20 mouse cellular contexts compared by ENCODE assay signal in the genomic region with DNA sequence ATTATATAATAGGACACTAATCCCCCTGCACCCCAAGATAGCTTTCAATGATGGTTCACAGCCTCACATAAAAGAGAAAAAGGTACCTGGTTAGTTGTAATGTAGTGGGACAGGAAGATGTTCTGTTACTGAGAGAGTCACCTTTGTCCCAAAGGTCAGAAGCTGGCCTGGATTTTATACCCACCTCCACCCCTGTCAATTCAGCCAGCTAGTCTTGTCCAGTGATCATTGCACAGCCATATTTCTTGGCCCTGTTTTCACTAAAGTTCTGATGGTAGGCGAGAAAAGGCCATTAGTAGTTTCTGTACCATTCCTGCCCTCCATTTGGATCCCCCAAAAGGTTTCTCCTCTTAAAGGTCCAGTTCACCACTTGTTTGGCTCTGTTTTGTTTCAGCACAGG. TPM values are rescaled to one million over a fixed set of nuclear protein-coding genes. Genes with fewer than 3 reads are reported as not detected.
DNase-seq lines count a peak whose midpoint lies in the region; ATAC-seq and TF ChIP-seq lines count a peak whose summit lies in the region.
"Had no signal": no experiment of that assay in that cellular context is flagged by ENCODE, and none has a peak within 500 bp of the region (broad histone marks: within the 10 kb centered on the region; RNA-seq: fewer than 3 reads in every experiment).

No protein-coding gene starts in this region.

- no peak overlapping the region for H3K9ac ChIP-seq in embryonic facial prominence, embryonic 13.5 days
- no peak overlapping the region for H3K9ac ChIP-seq in lung, embryonic 16.5 days (ENCODE audit: low read length)
- H3K9ac ChIP-seq in neural tube, embryonic 15.5 days (replicated peaks): no peak overlapping the region
- H3K9ac ChIP-seq: midbrain, embryonic 13.5 days had no signal

- TF ChIP-seq POLR2A in kidney, adult 2 months (IDR thresholded peaks at IDR 0.05; ENCODE audit: low read depth, low read length): no peak
- TF ChIP-seq POLR2A in lung, adult 2 months (IDR thresholded peaks at IDR 0.05; ENCODE audit: borderline replicate concordance, extremely low read depth, low read depth, low read length): no peak

- H3K4me3 ChIP-seq in embryonic facial prominence, embryonic 13.5 days: no peak overlapping the region
- H3K4me3 ChIP-seq in embryonic facial prominence, embryonic 10.5 days: no peak overlapping the region
- H3K4me3 ChIP-seq in kidney, adult 2 months (ENCODE audit: insufficient read depth, low read depth, low read length): no peak overlapping the region
- no peak overlapping the region for H3K4me3 ChIP-seq in lung, embryonic 16.5 days (ENCODE audit: low read length)
- no peak overlapping the region for H3K4me3 ChIP-seq in lung, adult 2 months (replicated peaks; ENCODE audit: extremely low read depth, low read depth, low read length)
- no peak overlapping the region for H3K4me3 ChIP-seq in neural tube, embryonic 15.5 days (replicated peaks)

- no peak for DNase-seq in embryonic facial prominence, embryonic 10.5 days (ENCODE audit: low spot score)
- DNase-seq in kidney, adult 2 months: peak; percentile 57
- no peak for DNase-seq in kidney, postnatal 4 days
- no peak for DNase-seq in lung, adult 2 months
- DNase-seq: adrenal gland, adult 8-10 months; cerebellum, adult 9-11 months; gastrocnemius, postnatal 36 days; heart, postnatal 36 days; kidney, adult 11 months; kidney, postnatal 36 days; layer of hippocampus, adult 9-11 months; lung, adult 18-20 months; thymus, postnatal 25 days had no signal

- 55% methylated on average over 1 of the region's 1 CpGs for WGBS in embryonic facial prominence, embryonic 13.5 days
- WGBS in embryonic facial prominence, embryonic 10.5 days: 72% methylated on average over 1 of the region's 1 CpGs
- 47% methylated on average over 1 of the region's 1 CpGs for WGBS in kidney, adult 2 months
- 71% methylated on average over 1 of the region's 1 CpGs for WGBS in lung, embryonic 16.5 days
- WGBS in lung, adult 2 months: 72% methylated on average over 1 of the region's 1 CpGs
- WGBS in neural tube, embryonic 15.5 days: 79% methylated on average over 1 of the region's 1 CpGs

- peaks cover 52% of the 10 kb centered on the region for H3K4me1 ChIP-seq in embryonic facial prominence, embryonic 13.5 days
- peaks cover 50% of the 10 kb centered on the region for H3K4me1 ChIP-seq in embryonic facial prominence, embryonic 10.5 days
- peaks cover 42% of the 10 kb centered on the region for H3K4me1 ChIP-seq in kidney, adult 2 months (ENCODE audit: control insufficient read depth, insufficient read depth, low read length)
- peaks cover 30% of the 10 kb centered on the region for H3K4me1 ChIP-seq in lung, embryonic 16.5 days (replicated peaks; ENCODE audit: control insufficient read depth, insufficient read depth, low read length)
- peaks cover 8% of the 10 kb centered on the region for H3K4me1 ChIP-seq in lung, adult 2 months (ENCODE audit: control insufficient read depth, insufficient read depth, low read length)
- peaks cover 54% of the 10 kb centered on the region for H3K4me1 ChIP-seq in neural tube, embryonic 15.5 days

- ATAC-seq in embryonic facial prominence, embryonic 13.5 days (ENCODE audit: insufficient number of reproducible peaks, insufficient read depth, low FRiP score, low TSS enrichment, low read depth): no peak
- no peak for ATAC-seq in lung, embryonic 16.5 days (ENCODE audit: low read depth)
- ATAC-seq in neural tube, embryonic 15.5 days (ENCODE audit: low FRiP score): no peak
- ATAC-seq: Patski had no signal

- no peaks in the 10 kb centered on the region for H3K9me3 ChIP-seq in embryonic facial prominence, embryonic 13.5 days
- H3K9me3 ChIP-seq in embryonic facial prominence, embryonic 10.5 days: no peaks in the 10 kb centered on the region
- no peaks in the 10 kb centered on the region for H3K9me3 ChIP-seq in lung, embryonic 16.5 days (ENCODE audit: control insufficient read depth, low read length)
- no peaks in the 10 kb centered on the region for H3K9me3 ChIP-seq in neural tube, embryonic 15.5 days (replicated peaks)
- H3K9me3 ChIP-seq: forebrain, embryonic 15.5 days; limb, embryonic 10.5 days; midbrain, embryonic 13.5 days had no signal

- no peak for TF ChIP-seq CTCF in kidney, adult 2 months (conservative IDR thresholded peaks at IDR 0.05; ENCODE audit: insufficient read depth, insufficient read length, low read depth, low read length)
- TF ChIP-seq CTCF in lung, adult 2 months (IDR thresholded peaks at IDR 0.05; ENCODE audit: insufficient read depth, low read length): no peak

- no peak overlapping the region for H3K27ac ChIP-seq in embryonic facial prominence, embryonic 13.5 days
- H3K27ac ChIP-seq in embryonic facial prominence, embryonic 10.5 days (replicated peaks): no peak overlapping the region
- peak overlapping the region; percentile 80; the same call in 1 of the 2 replicates for H3K27ac ChIP-seq in kidney, adult 2 months (ENCODE audit: insufficient read depth, low read depth, low read length)
- H3K27ac ChIP-seq in lung, embryonic 16.5 days (ENCODE audit: low read length): peak overlapping the region; percentile 88
- no peak overlapping the region for H3K27ac ChIP-seq in neural tube, embryonic 15.5 days (replicated peaks)
- H3K27ac ChIP-seq: forebrain, embryonic 15.5 days; midbrain, embryonic 13.5 days had no signal

- no peaks in the 10 kb centered on the region for H3K27me3 ChIP-seq in embryonic facial prominence, embryonic 13.5 days
- no peaks in the 10 kb centered on the region for H3K27me3 ChIP-seq in embryonic facial prominence, embryonic 10.5 days (replicated peaks; ENCODE audit: low read depth, poor library complexity, severe bottlenecking)
- no peaks in the 10 kb centered on the region for H3K27me3 ChIP-seq in kidney, adult 2 months (replicated peaks; ENCODE audit: control insufficient read depth, insufficient read depth, low read length)
- H3K27me3 ChIP-seq in lung, embryonic 16.5 days (ENCODE audit: control insufficient read depth, insufficient read depth, low read depth, low read length): no peaks in the 10 kb centered on the region
- H3K27me3 ChIP-seq in neural tube, embryonic 15.5 days (replicated peaks): no peaks in the 10 kb centered on the region
- H3K27me3 ChIP-seq: forebrain, embryonic 15.5 days; midbrain, embryonic 13.5 days; Patski had no signal

- H3K4me2 ChIP-seq in embryonic facial prominence, embryonic 13.5 days: peak overlapping the region; percentile 94
- no peak overlapping the region for H3K4me2 ChIP-seq in lung, embryonic 16.5 days (ENCODE audit: low read depth, low read length)
- peak overlapping the region; percentile 95; the same call in 1 of the 2 replicates for H3K4me2 ChIP-seq in neural tube, embryonic 15.5 days

- peaks cover 33% of the 10 kb centered on the region for H3K36me3 ChIP-seq in embryonic facial prominence, embryonic 13.5 days
- peaks cover 45% of the 10 kb centered on the region for H3K36me3 ChIP-seq in embryonic facial prominence, embryonic 10.5 days (replicated peaks)
- no peaks in the 10 kb centered on the region; the same call in 1 of the 2 replicates for H3K36me3 ChIP-seq in kidney, adult 2 months (ENCODE audit: control insufficient read depth, insufficient read depth, low read length)
- H3K36me3 ChIP-seq in lung, embryonic 16.5 days (ENCODE audit: control insufficient read depth, insufficient read depth, low read length): peaks cover 8% of the 10 kb centered on the region
- H3K36me3 ChIP-seq in neural tube, embryonic 15.5 days: peaks cover 31% of the 10 kb centered on the region

RNA-seq across cellular contexts. Expression of a gene that starts 1.2 kb away (rescaled TPM):
- 10.8 and 11.1 TPM in 2 replicates for polyA plus RNA-seq in embryonic facial prominence, embryonic 13.5 days (2015; fragmentation: Nextera tagmentation; extraction: Ambion mirVana)
- polyA plus RNA-seq in embryonic facial prominence, embryonic 10.5 days (2016; fragmentation: Nextera tagmentation; extraction: Ambion mirVana): 6.1 and 6.3 TPM in 2 replicates
- 171 and 189 TPM in 2 replicates for polyA plus RNA-seq in kidney, adult 2 months (2012; rRNA removed)
- polyA plus RNA-seq in lung, embryonic 16.5 days (2015; fragmentation: Nextera tagmentation; extraction: Ambion mirVana): 15.8 and 16.8 TPM in 2 replicates
- polyA plus RNA-seq in lung, adult 2 months (2012; rRNA removed): 60.7 and 71.8 TPM in 2 replicates
- polyA plus RNA-seq in neural tube, embryonic 15.5 days (2015; fragmentation: Nextera tagmentation; extraction: Ambion mirVana): 21.2 and 21.5 TPM in 2 replicates

RNA-seq across cellular contexts. Expression of a gene that starts 6.9 kb away (rescaled TPM):
- 36.6 and 36.7 TPM in 2 replicates for polyA plus RNA-seq in embryonic facial prominence, embryonic 13.5 days (2015; fragmentation: Nextera tagmentation; extraction: Ambion mirVana)
- 28.0 and 28.8 TPM in 2 replicates for polyA plus RNA-seq in embryonic facial prominence, embryonic 10.5 days (2016; fragmentation: Nextera tagmentation; extraction: Ambion mirVana)
- polyA plus RNA-seq in kidney, adult 2 months (2012; rRNA removed): 15.1 and 15.2 TPM in 2 replicates
- 31.6 and 33.2 TPM in 2 replicates for polyA plus RNA-seq in lung, embryonic 16.5 days (2015; fragmentation: Nextera tagmentation; extraction: Ambion mirVana)
- polyA plus RNA-seq in lung, adult 2 months (2012; rRNA removed): 19.3 and 21.3 TPM in 2 replicates
- polyA plus RNA-seq in neural tube, embryonic 15.5 days (2015; fragmentation: Nextera tagmentation; extraction: Ambion mirVana): 15.4 and 19.2 TPM in 2 replicates

RNA-seq across cellular contexts. Expression of a gene that starts 9.0 kb away (rescaled TPM):
- polyA plus RNA-seq in embryonic facial prominence, embryonic 13.5 days (2015; fragmentation: Nextera tagmentation; extraction: Ambion mirVana): 52.6 and 54.1 TPM in 2 replicates
- 83.4 and 85.3 TPM in 2 replicates for polyA plus RNA-seq in embryonic facial prominence, embryonic 10.5 days (2016; fragmentation: Nextera tagmentation; extraction: Ambion mirVana)
- 17.8 and 18.2 TPM in 2 replicates for polyA plus RNA-seq in kidney, adult 2 months (2012; rRNA removed)
- 36.7 and 39.2 TPM in 2 replicates for polyA plus RNA-seq in lung, embryonic 16.5 days (2015; fragmentation: Nextera tagmentation; extraction: Ambion mirVana)
- 20.0 and 21.8 TPM in 2 replicates for polyA plus RNA-seq in lung, adult 2 months (2012; rRNA removed)
- polyA plus RNA-seq in neural tube, embryonic 15.5 days (2015; fragmentation: Nextera tagmentation; extraction: Ambion mirVana): 36.7 and 39.2 TPM in 2 replicates

RNA-seq across cellular contexts. Expression of a gene that starts 12.7 kb away (rescaled TPM):
- polyA plus RNA-seq in embryonic facial prominence, embryonic 13.5 days (2015; fragmentation: Nextera tagmentation; extraction: Ambion mirVana): 94.5 and 110 TPM in 2 replicates
- 106 and 111 TPM in 2 replicates for polyA plus RNA-seq in embryonic facial prominence, embryonic 10.5 days (2016; fragmentation: Nextera tagmentation; extraction: Ambion mirVana)
- polyA plus RNA-seq in kidney, adult 2 months (2012; rRNA removed): 176 and 192 TPM in 2 replicates
- polyA plus RNA-seq in lung, embryonic 16.5 days (2015; fragmentation: Nextera tagmentation; extraction: Ambion mirVana): 149 and 152 TPM in 2 replicates
- polyA plus RNA-seq in lung, adult 2 months (2012; rRNA removed): 96.8 and 123 TPM in 2 replicates
- polyA plus RNA-seq in neural tube, embryonic 15.5 days (2015; fragmentation: Nextera tagmentation; extraction: Ambion mirVana): 145 and 147 TPM in 2 replicates

RNA-seq across cellular contexts. Expression of a gene that starts 26.2 kb away (rescaled TPM):
- polyA plus RNA-seq in embryonic facial prominence, embryonic 13.5 days (2015; fragmentation: Nextera tagmentation; extraction: Ambion mirVana): 19.7 and 20.6 TPM in 2 replicates
- polyA plus RNA-seq in embryonic facial prominence, embryonic 10.5 days (2016; fragmentation: Nextera tagmentation; extraction: Ambion mirVana): 13.6 and 15.9 TPM in 2 replicates
- 48.7 and 60.1 TPM in 2 replicates for polyA plus RNA-seq in kidney, adult 2 months (2012; rRNA removed)
- polyA plus RNA-seq in lung, embryonic 16.5 days (2015; fragmentation: Nextera tagmentation; extraction: Ambion mirVana): 43.0 and 46.3 TPM in 2 replicates
- 74.6 and 91.7 TPM in 2 replicates for polyA plus RNA-seq in lung, adult 2 months (2012; rRNA removed)
- 20.4 and 25.7 TPM in 2 replicates for polyA plus RNA-seq in neural tube, embryonic 15.5 days (2015; fragmentation: Nextera tagmentation; extraction: Ambion mirVana)

Comparison
In these comparisons a context has a peak if more than half of its experiments do, and no peak if none do; other contexts are left out.
1. H3K27ac ChIP-seq: peak in kidney, adult 2 months (single experiment) and lung, embryonic 16.5 days (single experiment); none in embryonic facial prominence, embryonic 13.5 days (single experiment), embryonic facial prominence, embryonic 10.5 days (single experiment) and neural tube, embryonic 15.5 days (single experiment).